Mouse (Mus musculus) lung, postnatal 0 days (tissue): ENCODE measurements at regions not wholly inside any gene's neighbourhood (a gene's known extent, or its start where the extent isn't known, plus 50 kb on each side); places are given as distances from the start of the nearest gene placed in this dataset.

ENCODE experiments used
- CTCF ChIP-seq: IDR thresholded peaks from 2 replicates; pipeline ENCODE4 v1.5.1; 2016; ENCODE audit warnings: antibody characterized with exemption, mild to moderate bottlenecking
- EP300 ChIP-seq: IDR thresholded peaks from 2 replicates; pipeline ENCODE4 v1.6.1; 2016; ENCODE audit warnings: antibody characterized with exemption, mild to moderate bottlenecking, control low read depth

GRCm38 (mm10) chr8:81080865-81081637 is 66.3 kb upstream of the Usp38 start:
- TF ChIP-seq EP300 = no peak
- no peak for TF ChIP-seq CTCF
